Mouse (Mus musculus) erythroblast, embryonic 14.5 days (primary cell): ENCODE results near the gene Pkd1l2.

Source experiments
- GATA1 ChIP-seq: IDR thresholded peaks from 2 replicates; pipeline ENCODE4 v1.6.1; 2012; ENCODE audit warnings: low read length, inconsistent platforms, mixed read lengths
- TAL1 ChIP-seq: IDR thresholded peaks from 3 replicates; pipeline ENCODE4 v1.6.1; 2012; ENCODE audit warnings: low read length, inconsistent platforms, mixed read lengths

- TF ChIP-seq TAL1 (no peak), GATA1 (no peak)
These were observed 28.1 kb downstream of the Pkd1l2 start for GRCm38 (mm10) chr8:117054146-117054545.
